Mouse (Mus musculus) liver, postnatal 0 days (tissue): ENCODE measurements around the gene Bri3.
A peak's percentile ranks its signal among the peaks of the same experiment; 100 is the strongest.

ENCODE experiments used
- CTCF ChIP-seq: sonication (generic); IDR thresholded peaks from 2 replicates; pipeline ENCODE4 v1.5.1; 2016; ENCODE audit warnings: antibody characterized with exemption, low read depth
- EP300 ChIP-seq: IDR thresholded peaks from 2 replicates; pipeline ENCODE4 v1.6.1; 2016; ENCODE audit warnings: antibody characterized with exemption, low read depth, mild to moderate bottlenecking

GRCm38 (mm10) chr5:144223503-144223862 is 20.8 kb upstream of the Bri3 start, which contains the start of gene Tecpr1:
- TF ChIP-seq CTCF (peak; percentile 35; the same call in 1 of the 2 replicates), EP300 (no peak)
